Mouse (Mus musculus) layer of hippocampus, adult 2 months (tissue): ENCODE results near the gene Ydjc. TPM values are rescaled to one million over a fixed set of nuclear protein-coding genes. Genes with fewer than 3 reads are reported as not detected.

Experiments
- DNase-seq, 2 experiments: peaks; one replicate each; pipeline ENCODE4 v3.0.0; 2022; ENCODE audit warnings: low spot score in 2 of 2
- H3K27ac ChIP-seq: fragments of 200-600 bp; 2 replicates; pipeline ENCODE4 v1.8.1; 2022
- H3K4me3 ChIP-seq: fragments of 200-600 bp; 2 replicates; pipeline ENCODE4 v1.8.1; 2022; ENCODE audit warnings: mild to moderate bottlenecking
- CTCF ChIP-seq: fragments of 200-600 bp; conservative IDR thresholded peaks from 2 replicates; pipeline ENCODE4 v1.8.1; 2022; ENCODE audit warnings: antibody characterized with exemption, mild to moderate bottlenecking, moderate library complexity
- microRNA-seq, 2 experiments: library from miRNA; unstranded; fragments of <30 nt; microRNA quantifications; one replicate each; pipeline ENCODE4 v1.2.0; 2021
- total RNA-seq, 2 experiments: library from RNA; stranded (reverse); gene quantifications; 2 replicates each; pipeline ENCODE4 v1.2.3; 2021

The Ydjc gene
- total RNA-seq, 2 experiments from 2014 or later, result 24.5 to 25.2 TPM

GRCm38 (mm10) chr16:17209404-17209960 is 65.1 kb downstream of the Ydjc start:
- peak overlapping the region; percentile 64 for H3K4me3 ChIP-seq
- peak overlapping the region; percentile 86 for H3K27ac ChIP-seq
- DNase-seq, result no peak
- no peak for TF ChIP-seq CTCF

Small RNA genes lying within 50 kb of the gene (microRNA-seq; reads per million reads assigned to microRNA genes)
- gene Mir130b (55.0 to 57.5 reads per million in 2 experiments), gene Mir301b (1.3 to 3.8 reads per million in 2 experiments)

Other genes starting within 250 kb of the Ydjc start
- gene Ppm1f, start 248.2 kb upstream of the Ydjc start, total RNA-seq, result 10 to 100 TPM; 45.5 to 51.4 TPM
- gene Mapk1, start 161.2 kb upstream of the Ydjc start, total RNA-seq, result 100 to 1,000 TPM; 522 to 547 TPM
- gene Ypel1, start 74.9 kb upstream of the Ydjc start, total RNA-seq, result 10 to 100 TPM; 35.0 to 38.0 TPM
- 100 to 1,000 TPM in 1 of 2 experiments, 10 to 100 TPM in 1; 91.3 to 105 TPM for gene Ppil2, start 33.4 kb upstream of the Ydjc start, total RNA-seq
- gene 2610318N02Rik, start 19.5 kb upstream of the Ydjc start, total RNA-seq, result 1 to 10 TPM in 1 of 2 experiments, under 1 TPM in 1; 0.76 to 1.8 TPM
- 10 to 100 TPM; 21.6 to 26.4 TPM for gene Sdf2l1, start 12.2 kb upstream of the Ydjc start, total RNA-seq
- 1 to 10 TPM; 2.0 to 2.7 TPM for gene Ccdc116, start 2.6 kb downstream of the Ydjc start, total RNA-seq
- 100 to 1,000 TPM; 133 to 139 TPM for gene Ube2l3, start 58.0 kb downstream of the Ydjc start, total RNA-seq
- gene Rimbp3, start 64.0 kb downstream of the Ydjc start, total RNA-seq, result 1 to 10 TPM; 3.9 to 4.3 TPM
- gene Hic2, start 89.0 kb downstream of the Ydjc start, total RNA-seq, result 1 to 10 TPM; 5.2 to 5.5 TPM
- gene Tmem191c, start 131.5 kb downstream of the Ydjc start, total RNA-seq, result 100 to 1,000 TPM in 1 of 2 experiments, 10 to 100 TPM in 1; 98.5 to 116 TPM
- gene Serpind1, start 186.8 kb downstream of the Ydjc start, total RNA-seq, result 1 to 10 TPM in 1 of 2 experiments, under 1 TPM in 1; 0.79 to 1.4 TPM